In genomic region chr6:124168499-124169257, GRCm38 (mm10) we compare ENCODE assay signal across 24 mouse cellular contexts.
DNase-seq lines count a peak whose midpoint lies in the region; ATAC-seq and TF ChIP-seq lines count a peak whose summit lies in the region.
"Had no signal": no experiment of that assay in that cellular context is flagged by ENCODE, and none has a peak within 500 bp of the region (broad histone marks: within the 10 kb centered on the region; RNA-seq: fewer than 3 reads in every experiment).

No protein-coding gene starts in this region.

- peak; percentile 62; the same call in 1 of the 2 replicates for ATAC-seq in hindbrain, postnatal 0 days
- no peak for ATAC-seq in hindbrain, embryonic 13.5 days (ENCODE audit: low FRiP score)
- ATAC-seq in cerebellum, adult (ENCODE audit: insufficient number of reproducible peaks, low FRiP score, low TSS enrichment): peak; percentile 91
- ATAC-seq in liver, postnatal 0 days: no peak
- ATAC-seq: CD4-positive, CD25-positive, alpha-beta regulatory T cell, adult 4 months; intestine, embryonic 15.5 days; midbrain, embryonic 13.5 days had no signal

- DNase-seq in hindbrain, postnatal 0 days (ENCODE audit: low spot score): peak; percentile 54
- peak; percentile 56 for DNase-seq in cerebellum, adult 9-10 months
- DNase-seq in skeletal muscle tissue, adult 2 months (ENCODE audit: low read depth, low spot score): peak; percentile 8
- DNase-seq in liver, postnatal 0 days: no peak
- no peak for DNase-seq in frontal cortex, postnatal 36 days (ENCODE audit: low spot score in 2 of 2)
- DNase-seq: adrenal gland, postnatal 25 days; gastrocnemius, adult 2 months; heart, postnatal 4 days; kidney, adult 8-10 months; kidney, postnatal 14 days; liver, embryonic 13.5 days; lung, embryonic 14.5 days; right cerebral cortex, postnatal 4 days; thymus, adult 2 months had no signal

- 57% methylated on average over 3 of the region's 3 CpGs for WGBS in hindbrain, postnatal 0 days
- 81% methylated on average over 3 of the region's 3 CpGs for WGBS in hindbrain, embryonic 13.5 days
- WGBS in liver, postnatal 0 days (ENCODE audit: insufficient replicate concordance): 56% methylated on average over 3 of the region's 3 CpGs

- H3K4me3 ChIP-seq in hindbrain, postnatal 0 days (ENCODE audit: low read length): no peak overlapping the region
- no peak overlapping the region for H3K4me3 ChIP-seq in hindbrain, embryonic 13.5 days
- H3K4me3 ChIP-seq in liver, postnatal 0 days (ENCODE audit: low read depth, low read length): no peak overlapping the region
- H3K4me3 ChIP-seq: embryonic facial prominence, embryonic 10.5 days; gastrocnemius, adult 2 months; heart, embryonic 15.5 days; hindbrain, embryonic 15.5 days; intestine, embryonic 15.5 days; layer of hippocampus, adult 2 months; limb, embryonic 13.5 days; liver, embryonic 13.5 days; midbrain, embryonic 13.5 days had no signal

- TF ChIP-seq CTCF in hindbrain, postnatal 0 days (IDR thresholded peaks at IDR 0.05; ENCODE audit: low read depth): no peak
- TF ChIP-seq CTCF in liver, postnatal 0 days (IDR thresholded peaks at IDR 0.05; ENCODE audit: low read depth): no peak

- TF ChIP-seq EP300 in liver, postnatal 0 days (IDR thresholded peaks at IDR 0.05; ENCODE audit: low read depth): no peak

- no peaks in the 10 kb centered on the region for H3K9me3 ChIP-seq in hindbrain, postnatal 0 days (ENCODE audit: low read length)
- H3K9me3 ChIP-seq in hindbrain, embryonic 13.5 days: no peaks in the 10 kb centered on the region
- no peaks in the 10 kb centered on the region for H3K9me3 ChIP-seq in liver, postnatal 0 days (ENCODE audit: low read length)
- H3K9me3 ChIP-seq: embryonic facial prominence, embryonic 10.5 days; heart, embryonic 15.5 days; hindbrain, embryonic 15.5 days; intestine, embryonic 15.5 days; limb, embryonic 13.5 days; liver, embryonic 13.5 days; midbrain, embryonic 13.5 days had no signal

- no peak overlapping the region for H3K4me2 ChIP-seq in hindbrain, postnatal 0 days (ENCODE audit: low read depth, low read length)
- no peak overlapping the region for H3K4me2 ChIP-seq in hindbrain, embryonic 13.5 days
- no peak overlapping the region for H3K4me2 ChIP-seq in liver, postnatal 0 days (ENCODE audit: low read depth, low read length)
- H3K4me2 ChIP-seq: heart, embryonic 15.5 days; hindbrain, embryonic 15.5 days; intestine, embryonic 15.5 days; limb, embryonic 13.5 days; liver, embryonic 13.5 days; lung, embryonic 14.5 days; midbrain, embryonic 13.5 days had no signal

- no peaks in the 10 kb centered on the region for H3K36me3 ChIP-seq in hindbrain, postnatal 0 days (ENCODE audit: insufficient read depth, low read length)
- no peaks in the 10 kb centered on the region for H3K36me3 ChIP-seq in hindbrain, embryonic 13.5 days
- no peaks in the 10 kb centered on the region for H3K36me3 ChIP-seq in liver, postnatal 0 days (replicated peaks; ENCODE audit: insufficient read depth, low read length)
- H3K36me3 ChIP-seq: embryonic facial prominence, embryonic 10.5 days; heart, embryonic 15.5 days; hindbrain, embryonic 15.5 days; intestine, embryonic 15.5 days; limb, embryonic 13.5 days; liver, embryonic 13.5 days; midbrain, embryonic 13.5 days had no signal

- H3K4me1 ChIP-seq in hindbrain, postnatal 0 days (ENCODE audit: insufficient read depth, low read length): no peaks in the 10 kb centered on the region
- no peaks in the 10 kb centered on the region for H3K4me1 ChIP-seq in hindbrain, embryonic 13.5 days (replicated peaks)
- H3K4me1 ChIP-seq in liver, postnatal 0 days (ENCODE audit: insufficient read depth): no peaks in the 10 kb centered on the region
- H3K4me1 ChIP-seq: embryonic facial prominence, embryonic 10.5 days; heart, embryonic 15.5 days; hindbrain, embryonic 15.5 days; intestine, embryonic 15.5 days; limb, embryonic 13.5 days; liver, embryonic 13.5 days; midbrain, embryonic 13.5 days had no signal

- no peak overlapping the region for H3K9ac ChIP-seq in hindbrain, postnatal 0 days (replicated peaks; ENCODE audit: low read length)
- no peak overlapping the region for H3K9ac ChIP-seq in hindbrain, embryonic 13.5 days
- no peak overlapping the region for H3K9ac ChIP-seq in liver, postnatal 0 days (replicated peaks)
- H3K9ac ChIP-seq: heart, embryonic 15.5 days; hindbrain, embryonic 15.5 days; intestine, embryonic 15.5 days; limb, embryonic 13.5 days; liver, embryonic 13.5 days; lung, embryonic 14.5 days; midbrain, embryonic 13.5 days had no signal

- H3K27ac ChIP-seq in hindbrain, postnatal 0 days: no peak overlapping the region
- H3K27ac ChIP-seq in hindbrain, embryonic 13.5 days: no peak overlapping the region
- no peak overlapping the region for H3K27ac ChIP-seq in liver, postnatal 0 days (ENCODE audit: low read depth)
- H3K27ac ChIP-seq: embryonic facial prominence, embryonic 10.5 days; gastrocnemius, adult 2 months; heart, embryonic 15.5 days; hindbrain, embryonic 15.5 days; intestine, embryonic 15.5 days; layer of hippocampus, adult 2 months; limb, embryonic 13.5 days; liver, embryonic 13.5 days; midbrain, embryonic 13.5 days had no signal

- H3K27me3 ChIP-seq in hindbrain, postnatal 0 days (ENCODE audit: insufficient read depth, low read length): no peaks in the 10 kb centered on the region
- H3K27me3 ChIP-seq in hindbrain, embryonic 13.5 days: no peaks in the 10 kb centered on the region
- no peaks in the 10 kb centered on the region for H3K27me3 ChIP-seq in liver, postnatal 0 days (ENCODE audit: insufficient read depth, low read length)
- H3K27me3 ChIP-seq: heart, embryonic 15.5 days; hindbrain, embryonic 15.5 days; intestine, embryonic 15.5 days; limb, embryonic 13.5 days; liver, embryonic 13.5 days; midbrain, embryonic 13.5 days had no signal

Comparison
In these comparisons a context has a peak if more than half of its experiments do, and no peak if none do; other contexts are left out.
1. ATAC-seq: peak in hindbrain, postnatal 0 days (single experiment) and cerebellum, adult (single experiment); none in hindbrain, embryonic 13.5 days (single experiment) and liver, postnatal 0 days (single experiment).
2. DNase-seq: peak in hindbrain, postnatal 0 days (single experiment), cerebellum, adult 9-10 months (single experiment) and skeletal muscle tissue, adult 2 months (single experiment); none in liver, postnatal 0 days (single experiment) and frontal cortex, postnatal 36 days (0 of 2).